Mouse (Mus musculus) kidney, adult 2 months (tissue): ENCODE results near the gene Lrrc7.

Experiments
- CTCF ChIP-seq: fragments of 200-500 bp; conservative IDR thresholded peaks from 2 replicates; pipeline ENCODE4 v1.5.1; 2011; ENCODE audit warnings: low read depth, mild to moderate bottlenecking, control low read depth, low read length, moderate library complexity, mixed read lengths; ENCODE audit not compliant: insufficient read depth, insufficient read length
- POLR2A ChIP-seq: fragments of 200-500 bp; IDR thresholded peaks from one replicate; pipeline ENCODE4 v1.6.1; 2011; ENCODE audit warnings: low read depth, low read length, control low read depth

DNA sequence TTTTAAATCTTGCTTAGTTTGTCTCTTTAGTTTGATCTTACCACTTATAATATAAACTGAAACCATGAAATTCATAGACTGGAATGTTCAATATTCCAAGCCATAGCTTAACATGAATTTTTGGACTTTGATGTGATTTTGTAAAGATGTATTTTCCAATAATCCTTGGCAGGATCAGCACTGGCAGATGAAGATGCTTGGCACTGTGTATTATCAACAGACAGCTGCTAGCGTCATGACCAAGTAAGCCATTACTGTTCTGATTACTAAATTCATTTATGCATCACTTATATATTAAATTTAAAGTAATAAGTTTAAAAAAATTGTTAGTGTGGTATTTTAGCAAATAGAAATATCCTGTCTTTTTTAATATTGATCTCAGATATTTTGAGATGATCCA lies 413.0 kb downstream of the Lrrc7 start:
- TF ChIP-seq CTCF (no peak), POLR2A (no peak)
